ENCODE assay signal across 13 mouse cellular contexts in genomic region chr16:72402381-72402780, GRCm38 (mm10).
DNase-seq lines count a peak whose midpoint lies in the region; ATAC-seq and TF ChIP-seq lines count a peak whose summit lies in the region.
"Had no signal": no experiment of that assay in that cellular context is flagged by ENCODE, and none has a peak within 500 bp of the region (broad histone marks: within the 10 kb centered on the region; RNA-seq: fewer than 3 reads in every experiment).

No protein-coding gene starts in this region.

- no peak for DNase-seq in frontal cortex, postnatal 25 days (ENCODE audit: low spot score in 2 of 2)
- DNase-seq in embryo, embryonic 10 days (ENCODE audit: low spot score) = peak; percentile 43
- DNase-seq in midbrain, postnatal 0 days (ENCODE audit: low spot score) = peak; percentile 42
- DNase-seq in spleen, adult 18-20 months = no peak
- no peak for DNase-seq in right cerebral cortex, postnatal 36 days (ENCODE audit: low spot score in 2 of 2)
- DNase-seq in adrenal gland, adult 2 months = no peak
- DNase-seq: kidney, adult 18-20 months; right cerebral cortex, adult 18-20 months had no signal

- H3K27ac ChIP-seq in forebrain, embryonic 15.5 days (replicated peaks) = no peak overlapping the region
- H3K27ac ChIP-seq in midbrain, postnatal 0 days (ENCODE audit: low read depth, low read length) = no peak overlapping the region
- H3K27ac ChIP-seq: lung, embryonic 15.5 days; stomach, embryonic 15.5 days had no signal

- TF ChIP-seq CTCF in midbrain, postnatal 0 days (IDR thresholded peaks at IDR 0.05) = no peak

- 0 out of 2 replicates have a peak overlapping the region, but pooled peaks have one; percentile 0 for H3K4me2 ChIP-seq in forebrain, embryonic 15.5 days (replicated peaks)
- no peak overlapping the region for H3K4me2 ChIP-seq in midbrain, postnatal 0 days (ENCODE audit: low read depth, low read length, poor library complexity, severe bottlenecking)
- H3K4me2 ChIP-seq: heart, embryonic 11.5 days; lung, embryonic 15.5 days; stomach, embryonic 15.5 days had no signal

- no peaks in the 10 kb centered on the region for H3K36me3 ChIP-seq in forebrain, embryonic 15.5 days
- no peaks in the 10 kb centered on the region for H3K36me3 ChIP-seq in midbrain, postnatal 0 days (ENCODE audit: insufficient read depth, low read length)
- H3K36me3 ChIP-seq: lung, embryonic 15.5 days; stomach, embryonic 15.5 days had no signal

- no peak overlapping the region for H3K9ac ChIP-seq in forebrain, embryonic 15.5 days (replicated peaks)
- H3K9ac ChIP-seq in midbrain, postnatal 0 days (replicated peaks; ENCODE audit: low read length, poor library complexity, severe bottlenecking) = no peak overlapping the region
- H3K9ac ChIP-seq: lung, embryonic 15.5 days; stomach, embryonic 15.5 days had no signal

- H3K9me3 ChIP-seq in forebrain, embryonic 15.5 days = no peaks in the 10 kb centered on the region
- no peaks in the 10 kb centered on the region for H3K9me3 ChIP-seq in midbrain, postnatal 0 days (ENCODE audit: low read length)
- H3K9me3 ChIP-seq: lung, embryonic 15.5 days; stomach, embryonic 15.5 days had no signal

- peaks cover 9% of the 10 kb centered on the region for H3K4me1 ChIP-seq in forebrain, embryonic 15.5 days
- no peaks in the 10 kb centered on the region for H3K4me1 ChIP-seq in midbrain, postnatal 0 days (ENCODE audit: insufficient read depth, low read length)
- H3K4me1 ChIP-seq: stomach, embryonic 15.5 days had no signal

- H3K27me3 ChIP-seq in forebrain, embryonic 15.5 days = no peaks in the 10 kb centered on the region
- no peaks in the 10 kb centered on the region for H3K27me3 ChIP-seq in midbrain, postnatal 0 days (ENCODE audit: insufficient read depth, low read length)
- H3K27me3 ChIP-seq: lung, embryonic 15.5 days; stomach, embryonic 15.5 days had no signal

- WGBS in forebrain, embryonic 15.5 days = 10% methylated on average over 9 of the region's 9 CpGs
- WGBS in midbrain, postnatal 0 days = 21% methylated on average over 9 of the region's 9 CpGs

- H3K4me3 ChIP-seq in forebrain, embryonic 15.5 days = no peak overlapping the region
- no peak overlapping the region for H3K4me3 ChIP-seq in midbrain, postnatal 0 days (ENCODE audit: low read depth, low read length)
- H3K4me3 ChIP-seq: lung, embryonic 15.5 days; stomach, embryonic 15.5 days had no signal

- ATAC-seq in frontal cortex, adult (ENCODE audit: low TSS enrichment) = peak; percentile 47
- 0 out of 2 replicates have a peak, but pooled peaks have one; percentile 55 for ATAC-seq in forebrain, embryonic 15.5 days (replicated peaks)
- ATAC-seq in midbrain, postnatal 0 days (ENCODE audit: low FRiP score) = no peak; the same call in 1 of the 2 replicates

Comparison
In these comparisons a context has a peak if more than half of its experiments do, and no peak if none do; other contexts are left out.
1. DNase-seq: peak in embryo, embryonic 10 days (single experiment) and midbrain, postnatal 0 days (single experiment); none in frontal cortex, postnatal 25 days (0 of 2), spleen, adult 18-20 months (0 of 2), right cerebral cortex, postnatal 36 days (0 of 2) and adrenal gland, adult 2 months (single experiment).